Mouse (Mus musculus) hindbrain, embryonic 16.5 days (tissue): ENCODE data around the gene Rai14. TPM values are rescaled to one million over a fixed set of nuclear protein-coding genes. Genes with fewer than 3 reads are reported as not detected.
A peak's percentile ranks its signal among the peaks of the same experiment; 100 is the strongest.

Experiments
- ATAC-seq: fragments of 200-750 bp; cut with Nextera tagmentation; 2 replicates; pipeline ENCODE4 v1.8.0; 2017; ENCODE audit warnings: moderate TSS enrichment, moderate library complexity
- H3K27ac ChIP-seq: fragments of 300-500 bp; sonication (generic); 2 replicates; pipeline ENCODE4 v1.5.1; 2014; ENCODE audit warnings: low read depth, mild to moderate bottlenecking, control low read depth, low read length, moderate library complexity
- H3K27me3 ChIP-seq: fragments of 300-500 bp; sonication (generic); replicated peaks from 2 replicates; pipeline ENCODE4 v1.6.1; 2014; ENCODE audit warnings: low read length; ENCODE audit not compliant: control insufficient read depth, insufficient read depth
- H3K36me3 ChIP-seq: fragments of 300-500 bp; sonication (generic); 2 replicates; pipeline ENCODE4 v1.6.1; 2014; ENCODE audit warnings: mild to moderate bottlenecking, low read length, moderate library complexity, mixed read lengths; ENCODE audit not compliant: control insufficient read depth, insufficient read depth
- H3K4me1 ChIP-seq: fragments of 300-500 bp; sonication (generic); 2 replicates; pipeline ENCODE4 v1.6.1; 2014; ENCODE audit warnings: low read depth, low read length; ENCODE audit not compliant: control insufficient read depth, insufficient read depth
- H3K4me2 ChIP-seq: fragments of 300-500 bp; sonication (generic); 2 replicates; pipeline ENCODE4 v1.6.1; 2014; ENCODE audit warnings: mild to moderate bottlenecking, low read length, control low read depth, moderate library complexity
- H3K4me3 ChIP-seq: fragments of 300-500 bp; sonication (generic); 2 replicates; pipeline ENCODE4 v1.5.1; 2014; ENCODE audit warnings: mild to moderate bottlenecking, low read length, control low read depth, moderate library complexity
- H3K9ac ChIP-seq: fragments of 300-500 bp; sonication (generic); 2 replicates; pipeline ENCODE4 v1.6.1; 2014; ENCODE audit warnings: low read depth, mild to moderate bottlenecking, control low read depth, low read length, moderate library complexity
- H3K9me3 ChIP-seq: fragments of 300-500 bp; sonication (generic); 2 replicates; pipeline ENCODE4 v1.6.1; 2014; ENCODE audit warnings: mild to moderate bottlenecking, low read length, moderate library complexity; ENCODE audit not compliant: control insufficient read depth
- WGBS: fragments of 180-500 bp; shearing (Covaris S2); extraction: QIAGEN DNeasy Blood & Tissue Kit; methylation state at CpG from one replicate; pipeline ENCODE4 v1.1.7; 2014; 5-methylcytosine and 5-hydroxymethylcytosine counted together
- polyA plus RNA-seq: library from polyadenylated mRNA; unstranded; fragments of >200 nt; fragmentation: Nextera tagmentation; extraction: Ambion mirVana; gene quantifications from 2 replicates; pipeline ENCODE4 v1.2.1, GENCODE M21; 2015

Gene Rai14
- polyA plus RNA-seq, 1 experiment from 2014 or later = 8.2 TPM

DNA sequence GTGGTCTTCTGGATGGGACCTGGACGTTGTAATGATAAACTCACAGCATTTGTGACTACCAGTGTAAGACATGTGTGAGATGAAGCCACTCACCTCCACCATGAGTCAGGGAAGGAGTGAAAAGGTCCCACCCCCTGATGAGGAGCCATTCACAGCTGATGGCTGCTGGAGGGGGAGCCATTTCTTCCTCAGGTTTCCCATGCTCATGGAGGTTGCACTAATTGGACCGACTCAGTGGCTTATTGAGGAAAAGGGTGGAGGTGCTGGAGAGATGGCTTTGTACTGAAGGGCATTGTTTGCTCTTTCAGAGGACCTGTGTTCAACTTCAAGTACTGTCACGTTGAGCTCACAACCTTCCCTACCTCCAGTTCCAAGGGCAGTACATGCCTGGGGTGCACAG, 10.4 kb upstream of the Rai14 start:
- H3K4me1 ChIP-seq = 0 out of 2 replicates have a peak, but pooled peaks cover 2% of the 10 kb centered on the region
- H3K27me3 ChIP-seq = no peaks in the 10 kb centered on the region
- no peak overlapping the region for H3K4me3 ChIP-seq
- no peak overlapping the region for H3K4me2 ChIP-seq
- no peak overlapping the region for H3K9ac ChIP-seq
- H3K36me3 ChIP-seq = no peaks in the 10 kb centered on the region
- no peak for ATAC-seq
- H3K27ac ChIP-seq = no peak overlapping the region
- no peaks in the 10 kb centered on the region for H3K9me3 ChIP-seq
- 83% methylated on average over 3 of the region's 3 CpGs for WGBS

GRCm38 (mm10) chr15:10723507-10723906, 9.1 kb upstream of the Rai14 start:
- Histone ChIP-seq H3K36me3 (no peaks in the 10 kb centered on the region), H3K27me3 (no peaks in the 10 kb centered on the region), H3K9me3 (no peaks in the 10 kb centered on the region), H3K4me2 (no peak overlapping the region), H3K4me3 (no peak overlapping the region), H3K9ac (no peak overlapping the region), H3K4me1 (0 out of 2 replicates have a peak, but pooled peaks cover 2% of the 10 kb centered on the region), H3K27ac (no peak overlapping the region)
- WGBS = 56% methylated on average over 1 of the region's 1 CpGs
- ATAC-seq = no peak

DNA sequence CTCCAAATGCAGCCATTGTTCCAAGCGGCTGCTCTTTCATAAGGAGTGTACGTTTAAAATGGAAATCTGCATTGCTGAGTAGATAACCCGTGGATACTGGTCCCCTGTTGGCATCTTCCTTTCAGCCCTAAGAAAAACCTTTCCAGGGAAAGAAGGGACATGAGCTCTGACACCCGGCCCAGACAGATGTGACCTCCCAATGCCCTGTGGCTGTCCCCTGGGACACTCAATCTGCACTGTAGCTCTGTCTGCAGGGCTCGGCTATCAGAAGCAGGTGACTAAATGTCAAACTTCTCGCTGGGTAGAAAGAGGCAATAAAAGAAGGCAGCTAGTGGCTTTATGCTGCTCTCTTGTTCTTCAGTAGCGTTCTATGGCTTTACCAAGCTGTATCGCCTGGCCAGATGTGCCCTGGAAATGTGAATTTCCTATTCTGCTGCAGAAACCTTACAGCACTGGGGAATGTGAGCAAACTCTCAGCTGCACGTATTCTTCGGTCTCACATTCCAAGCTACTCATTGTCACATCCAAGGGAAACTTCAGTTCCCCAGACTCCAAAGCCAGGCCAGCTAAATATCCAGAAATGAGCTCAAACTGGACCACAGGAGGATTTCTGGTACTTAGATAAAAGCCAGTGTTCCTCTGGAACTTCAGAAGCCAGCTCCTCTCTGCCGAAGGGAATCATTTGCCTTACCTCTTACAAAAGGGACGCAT, 8.4 kb upstream of the Rai14 start:
- H3K36me3 ChIP-seq = no peaks in the 10 kb centered on the region
- H3K9me3 ChIP-seq = no peaks in the 10 kb centered on the region
- H3K4me2 ChIP-seq = peak overlapping the region; percentile 5; the same call in 1 of the 2 replicates
- ATAC-seq = no peak
- H3K4me1 ChIP-seq = 0 out of 2 replicates have a peak, but pooled peaks cover 2% of the 10 kb centered on the region
- H3K27me3 ChIP-seq = no peaks in the 10 kb centered on the region
- no peak overlapping the region for H3K4me3 ChIP-seq
- H3K9ac ChIP-seq = no peak overlapping the region
- 19% methylated on average over 12 of the region's 12 CpGs for WGBS
- no peak overlapping the region for H3K27ac ChIP-seq

DNA sequence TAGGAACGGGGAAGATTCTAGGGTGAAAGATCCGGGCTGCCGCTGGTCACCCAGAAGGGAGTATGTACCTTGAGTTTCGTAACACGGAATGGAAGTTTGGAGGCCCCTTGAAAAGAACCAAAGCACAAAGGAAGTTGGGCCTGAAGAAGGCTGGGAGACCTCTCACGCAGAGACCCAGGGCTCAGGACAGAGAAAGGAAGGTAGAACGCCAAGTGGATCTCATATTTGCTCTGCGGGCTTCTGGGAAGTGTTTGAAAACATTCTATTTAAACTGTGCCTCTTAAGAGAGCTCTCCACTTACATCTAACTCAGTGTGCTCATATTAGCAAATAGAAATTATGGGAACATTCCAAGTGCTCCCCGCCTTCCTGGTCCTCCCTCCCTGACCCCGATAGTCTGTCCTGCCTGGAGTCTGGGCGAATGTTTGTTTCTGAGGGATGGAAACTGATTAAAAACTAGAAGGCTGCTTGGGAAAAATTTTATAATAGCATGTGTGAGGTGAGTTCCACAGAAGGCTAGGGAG, 6.9 kb upstream of the Rai14 start:
- Histone ChIP-seq H3K36me3 (no peaks in the 10 kb centered on the region), H3K4me3 (no peak overlapping the region), H3K9ac (no peak overlapping the region), H3K27me3 (no peaks in the 10 kb centered on the region), H3K4me1 (0 out of 2 replicates have a peak, but pooled peaks cover 2% of the 10 kb centered on the region), H3K27ac (no peak overlapping the region), H3K9me3 (no peaks in the 10 kb centered on the region), H3K4me2 (no peak overlapping the region)
- ATAC-seq = no peak
- WGBS = 94% methylated on average over 11 of the region's 11 CpGs

- 0 out of 2 replicates have a peak, but pooled peaks cover 2% of the 10 kb centered on the region for H3K4me1 ChIP-seq
- H3K9ac ChIP-seq = no peak overlapping the region
- 85% methylated on average over 8 of the region's 8 CpGs for WGBS
- H3K4me2 ChIP-seq = no peak overlapping the region
- no peak overlapping the region for H3K27ac ChIP-seq
- H3K36me3 ChIP-seq = no peaks in the 10 kb centered on the region
- H3K4me3 ChIP-seq = no peak overlapping the region
- no peak for ATAC-seq
- H3K27me3 ChIP-seq = no peaks in the 10 kb centered on the region
- no peaks in the 10 kb centered on the region for H3K9me3 ChIP-seq
These were observed 6.2 kb upstream of the Rai14 start for GRCm38 (mm10) chr15:10720671-10721070.

- no peaks in the 10 kb centered on the region for H3K9me3 ChIP-seq
- H3K4me1 ChIP-seq = 0 out of 2 replicates have a peak, but pooled peaks cover 2% of the 10 kb centered on the region
- H3K4me2 ChIP-seq = no peak overlapping the region
- no peak overlapping the region for H3K4me3 ChIP-seq
- H3K27me3 ChIP-seq = no peaks in the 10 kb centered on the region
- no peak for ATAC-seq
- H3K27ac ChIP-seq = no peak overlapping the region
- 93% methylated on average over 11 of the region's 11 CpGs for WGBS
- no peaks in the 10 kb centered on the region for H3K36me3 ChIP-seq
- no peak overlapping the region for H3K9ac ChIP-seq
These were observed 5.8 kb upstream of the Rai14 start for GRCm38 (mm10) chr15:10720188-10720587.

- no peak for ATAC-seq
- no peaks in the 10 kb centered on the region for H3K27me3 ChIP-seq
- no peaks in the 10 kb centered on the region for H3K36me3 ChIP-seq
- WGBS = 94% methylated on average over 3 of the region's 3 CpGs
- 0 out of 2 replicates have a peak, but pooled peaks cover 2% of the 10 kb centered on the region for H3K4me1 ChIP-seq
- no peak overlapping the region for H3K4me3 ChIP-seq
- no peaks in the 10 kb centered on the region for H3K9me3 ChIP-seq
- H3K27ac ChIP-seq = no peak overlapping the region
- H3K4me2 ChIP-seq = no peak overlapping the region
- H3K9ac ChIP-seq = no peak overlapping the region
These were observed 5.1 kb upstream of the Rai14 start for GRCm38 (mm10) chr15:10719511-10719910.

DNA sequence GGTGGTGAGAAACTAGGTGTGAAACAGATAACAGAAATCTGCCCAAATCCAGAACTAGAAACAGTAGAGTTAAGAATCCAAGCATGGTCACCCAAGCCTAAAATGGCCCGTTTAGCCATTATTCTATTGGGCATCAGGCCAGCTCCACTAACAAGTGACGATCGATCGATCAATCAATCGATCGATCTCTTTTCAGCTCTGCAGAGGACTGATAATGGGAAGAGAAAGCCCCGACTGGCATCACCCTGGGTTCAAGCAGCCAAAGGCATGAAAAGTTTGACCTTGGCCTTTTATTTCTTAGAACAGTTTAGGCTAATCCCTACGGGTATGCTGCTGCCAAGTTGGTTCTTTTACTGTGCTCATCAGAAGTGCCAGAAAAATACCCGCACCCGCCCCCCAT, 4.3 kb upstream of the Rai14 start:
- H3K27me3 ChIP-seq = no peaks in the 10 kb centered on the region
- H3K4me1 ChIP-seq = peaks cover 2% of the 10 kb centered on the region; the same call in 1 of the 2 replicates
- H3K4me3 ChIP-seq = no peak overlapping the region
- H3K9me3 ChIP-seq = no peaks in the 10 kb centered on the region
- 87% methylated on average over 10 of the region's 10 CpGs for WGBS
- H3K27ac ChIP-seq = no peak overlapping the region
- no peak overlapping the region for H3K9ac ChIP-seq
- H3K4me2 ChIP-seq = no peak overlapping the region
- no peak for ATAC-seq
- H3K36me3 ChIP-seq = no peaks in the 10 kb centered on the region

- no peaks in the 10 kb centered on the region for H3K36me3 ChIP-seq
- no peaks in the 10 kb centered on the region for H3K9me3 ChIP-seq
- no peak overlapping the region for H3K4me2 ChIP-seq
- H3K27me3 ChIP-seq = no peaks in the 10 kb centered on the region
- peaks cover 6% of the 10 kb centered on the region for H3K4me1 ChIP-seq
- H3K4me3 ChIP-seq = no peak overlapping the region
- no peak overlapping the region for H3K9ac ChIP-seq
- no peak overlapping the region for H3K27ac ChIP-seq
- no peak for ATAC-seq
- 90% methylated on average over 1 of the region's 1 CpGs for WGBS
These were observed 2.9 kb upstream of the Rai14 start for GRCm38 (mm10) chr15:10717284-10717683.
